Mouse (Mus musculus): Measurements from ENCODE around the gene Grb2.

DNA sequence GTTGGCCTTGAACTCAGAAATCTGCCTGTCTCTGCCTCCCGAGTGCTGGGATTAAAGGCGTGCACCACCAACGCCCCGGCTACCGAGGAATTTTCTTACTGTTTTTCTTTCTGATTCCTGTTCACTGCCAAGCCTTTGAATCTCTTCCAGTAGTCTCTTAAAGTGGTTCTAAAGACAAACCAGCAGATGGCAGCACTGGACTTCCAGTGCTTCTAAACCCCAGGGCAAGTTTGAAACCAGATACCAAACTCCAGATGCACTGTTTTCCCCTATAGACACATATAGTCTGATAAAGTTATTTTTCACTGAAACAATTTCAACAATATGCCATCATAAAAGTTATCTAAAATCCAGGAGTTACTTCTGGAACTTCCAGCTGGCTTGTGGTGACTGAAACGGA, 60.9 kb downstream of the Grb2 start:
- TF ChIP-seq EP300 (IDR thresholded peaks at IDR 0.05; ENCODE audit: low read depth): no peak
- peak; percentile 71 for TF ChIP-seq CTCF (IDR thresholded peaks at IDR 0.05; ENCODE audit: low read depth)

All from liver, embryonic 14.5 days (tissue).